Mouse (Mus musculus) E14TG2a.4 (cell line): ENCODE data around the gene Ube2g1.

Experiments used
- H3K27me3 ChIP-seq: 2 replicates; pipeline ENCODE4 v1.6.1; 2014; ENCODE audit warnings: low read length, control low read depth; ENCODE audit not compliant: insufficient read depth
- H3K36me3 ChIP-seq: 2 replicates; pipeline ENCODE4 v1.6.1; 2014; ENCODE audit warnings: low read length, control low read depth; ENCODE audit not compliant: insufficient read depth
- H3K4me1 ChIP-seq: replicated peaks from 2 replicates; pipeline ENCODE4 v1.6.1; 2014; ENCODE audit warnings: low read depth, low read length, control low read depth
- H3K4me3 ChIP-seq: replicated peaks from 2 replicates; pipeline ENCODE4 v1.5.1; 2014; ENCODE audit warnings: mild to moderate bottlenecking, low read length
- H3K9me3 ChIP-seq: 2 replicates; pipeline ENCODE4 v1.6.1; 2014; ENCODE audit warnings: low read length, control low read depth
- CTCF ChIP-seq: conservative IDR thresholded peaks from 2 replicates; pipeline ENCODE4 v1.5.1; 2014; ENCODE audit warnings: low read length
- NANOG ChIP-seq: IDR thresholded peaks from 2 replicates; pipeline ENCODE4 v1.6.1; 2014; ENCODE audit warnings: borderline replicate concordance, low read length, mixed read lengths
- POU5F1 ChIP-seq: IDR thresholded peaks from 2 replicates; pipeline ENCODE4 v1.6.1; 2014; ENCODE audit warnings: low read length, borderline replicate concordance

Gene Ube2g1

DNA sequence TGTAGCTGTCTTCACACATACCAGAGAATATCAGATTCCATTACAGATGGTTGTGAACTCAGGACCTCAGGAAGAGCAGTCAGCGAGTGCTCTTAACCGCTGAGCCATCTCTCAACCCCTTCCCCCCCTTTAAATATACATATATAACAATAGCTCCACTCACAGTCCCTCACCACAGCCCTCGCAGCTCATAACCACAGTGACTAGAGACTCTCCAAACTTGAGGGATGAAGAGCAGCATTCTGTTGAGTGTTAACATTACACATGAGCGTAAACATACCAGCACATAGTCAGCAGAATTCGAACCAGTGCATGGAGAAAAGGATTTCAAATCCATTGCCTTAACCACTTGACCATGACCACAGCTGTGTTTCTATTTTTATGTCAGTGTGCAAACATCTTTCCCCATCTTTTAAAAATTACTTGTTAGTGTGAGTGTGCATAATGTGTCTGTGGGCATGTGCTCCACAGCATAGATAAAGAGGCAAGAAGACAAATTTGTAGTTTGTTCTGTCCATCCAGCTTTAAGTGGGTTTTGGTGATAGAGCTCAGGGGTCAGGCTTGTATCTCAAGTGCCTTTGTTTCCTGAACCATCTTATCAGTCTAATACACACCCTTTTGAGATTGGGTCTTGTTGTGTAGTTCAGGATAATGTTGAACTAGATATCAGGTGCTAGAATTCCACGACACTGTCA lies 64.4 kb downstream of the Ube2g1 start:
- TF ChIP-seq CTCF = no peak
- no peak for TF ChIP-seq NANOG
- no peak for TF ChIP-seq POU5F1
- H3K9me3 ChIP-seq = no peaks in the 10 kb centered on the region
- H3K4me3 ChIP-seq = no peak overlapping the region
- peaks cover 35% of the 10 kb centered on the region; the same call in 1 of the 2 replicates for H3K36me3 ChIP-seq
- H3K4me1 ChIP-seq = peaks cover 27% of the 10 kb centered on the region
- H3K27me3 ChIP-seq = no peaks in the 10 kb centered on the region

GRCm38 (mm10) chr11:72672438-72672837 lies 65.4 kb downstream of the Ube2g1 start:
- no peak overlapping the region for H3K4me3 ChIP-seq
- H3K27me3 ChIP-seq = no peaks in the 10 kb centered on the region
- H3K4me1 ChIP-seq = peaks cover 17% of the 10 kb centered on the region
- H3K9me3 ChIP-seq = no peaks in the 10 kb centered on the region
- TF ChIP-seq NANOG (no peak), POU5F1 (no peak), CTCF (no peak)
- H3K36me3 ChIP-seq = peaks cover 35% of the 10 kb centered on the region; the same call in 1 of the 2 replicates

DNA sequence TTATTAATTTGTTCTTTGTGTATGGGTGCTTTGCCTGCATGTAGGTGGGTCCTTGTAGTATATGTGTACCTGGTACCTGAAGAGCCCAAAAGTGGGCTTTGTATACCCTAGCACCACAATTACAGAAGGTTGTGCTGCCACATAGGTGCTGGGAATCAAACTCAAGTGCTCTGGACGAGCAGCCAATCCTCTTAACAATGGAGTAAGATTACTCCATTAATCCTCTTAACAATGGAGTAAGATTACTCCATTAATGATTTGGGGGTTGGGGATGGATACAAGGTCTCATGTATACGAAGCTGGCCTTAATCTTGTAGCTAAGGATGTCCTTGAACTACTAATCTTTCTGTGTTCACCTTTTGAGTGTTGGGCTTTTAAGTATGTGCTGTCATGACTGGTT lies 68.2 kb downstream of the Ube2g1 start:
- H3K4me1 ChIP-seq = peaks cover 8% of the 10 kb centered on the region
- no peak overlapping the region for H3K4me3 ChIP-seq

DNA sequence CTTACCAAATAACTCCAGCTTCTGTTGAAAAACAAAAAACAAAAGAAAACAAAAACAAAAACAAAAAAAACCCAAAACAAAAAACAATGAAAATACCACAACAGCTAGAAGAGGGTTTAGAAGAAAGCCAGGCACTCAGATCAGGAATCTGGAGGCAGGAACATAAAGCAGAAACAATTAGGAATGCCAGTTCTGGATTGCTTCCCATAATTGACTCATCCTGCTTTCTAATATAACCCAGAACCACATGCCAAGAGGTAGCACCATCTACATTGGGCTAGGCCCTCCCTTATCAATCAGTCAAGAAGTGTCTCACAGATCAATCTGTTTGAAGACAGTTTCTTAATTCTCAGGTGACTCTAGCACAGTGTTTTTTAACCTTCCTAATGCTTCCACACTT lies 73.6 kb downstream of the Ube2g1 start:
- Histone ChIP-seq H3K9me3 (no peaks in the 10 kb centered on the region), H3K4me3 (no peak overlapping the region), H3K27me3 (no peaks in the 10 kb centered on the region), H3K36me3 (peaks cover 59% of the 10 kb centered on the region), H3K4me1 (no peaks in the 10 kb centered on the region)
- TF ChIP-seq NANOG (no peak), POU5F1 (no peak), CTCF (no peak)

More for the DNA sequence above, 68.2 kb downstream of the Ube2g1 start:
- Histone ChIP-seq H3K36me3 (peaks cover 38% of the 10 kb centered on the region), H3K9me3 (no peaks in the 10 kb centered on the region), H3K27me3 (no peaks in the 10 kb centered on the region)
- TF ChIP-seq POU5F1 = no peak
- TF ChIP-seq NANOG = peak; percentile 94
- no peak for TF ChIP-seq CTCF

- no peak overlapping the region for H3K4me3 ChIP-seq
- H3K27me3 ChIP-seq = no peaks in the 10 kb centered on the region
- no peaks in the 10 kb centered on the region for H3K9me3 ChIP-seq
- TF ChIP-seq CTCF (no peak), POU5F1 (no peak), NANOG (no peak)
- H3K36me3 ChIP-seq = peaks cover 64% of the 10 kb centered on the region
- peaks cover 14% of the 10 kb centered on the region for H3K4me1 ChIP-seq
These were observed 76.3 kb downstream of the Ube2g1 start for GRCm38 (mm10) chr11:72683402-72683801.

- Histone ChIP-seq H3K9me3 (no peaks in the 10 kb centered on the region), H3K4me1 (peaks cover 40% of the 10 kb centered on the region), H3K36me3 (peaks cover 37% of the 10 kb centered on the region), H3K4me3 (no peak overlapping the region), H3K27me3 (no peaks in the 10 kb centered on the region)
- no peak for TF ChIP-seq POU5F1
- TF ChIP-seq NANOG = no peak
- no peak for TF ChIP-seq CTCF
These were observed 79.6 kb downstream of the Ube2g1 start for GRCm38 (mm10) chr11:72686697-72687096.

GRCm38 (mm10) chr11:72688242-72688641 lies 81.2 kb downstream of the Ube2g1 start:
- Histone ChIP-seq H3K36me3 (peaks cover 32% of the 10 kb centered on the region), H3K4me3 (no peak overlapping the region), H3K4me1 (peaks cover 52% of the 10 kb centered on the region), H3K9me3 (no peaks in the 10 kb centered on the region), H3K27me3 (no peaks in the 10 kb centered on the region)
- TF ChIP-seq CTCF (no peak), POU5F1 (no peak), NANOG (no peak)

DNA sequence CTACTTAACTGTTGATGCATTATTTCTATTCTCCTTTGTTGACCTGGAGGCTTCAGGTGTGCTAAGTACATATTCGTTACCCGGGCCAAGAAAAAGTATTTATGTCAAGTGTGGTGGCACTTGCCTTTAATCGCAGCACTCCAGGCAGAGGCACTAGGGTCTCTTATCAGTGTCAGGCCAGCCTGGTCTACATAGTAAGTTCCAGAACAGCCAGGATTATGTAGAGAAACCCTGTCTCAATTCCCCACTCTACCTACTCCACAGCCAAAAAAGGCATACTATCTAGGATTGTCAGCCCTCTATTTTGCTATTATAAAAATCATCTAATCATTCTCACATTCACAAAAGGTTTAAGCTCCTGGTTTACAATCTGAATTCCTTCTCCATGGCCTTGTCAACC lies 82.0 kb downstream of the Ube2g1 start:
- H3K9me3 ChIP-seq = no peaks in the 10 kb centered on the region
- H3K36me3 ChIP-seq = peaks cover 28% of the 10 kb centered on the region
- peak overlapping the region; percentile 97 for H3K4me3 ChIP-seq
- TF ChIP-seq POU5F1 (no peak), CTCF (no peak), NANOG (no peak)
- no peaks in the 10 kb centered on the region for H3K27me3 ChIP-seq
- peaks cover 59% of the 10 kb centered on the region for H3K4me1 ChIP-seq
